Mouse (Mus musculus): ENCODE measurements around the gene Prdx2.

The Prdx2 gene

GRCm38 (mm10) chr8:84947241-84947545, 22.2 kb upstream of the Prdx2 start:
- DNase-seq (ENCODE audit: low read depth, low spot score) = no peak

- no peak for DNase-seq (ENCODE audit: low read depth, low spot score)
Measured at GRCm38 (mm10) chr8:84949753-84950152, 19.6 kb upstream of the Prdx2 start.

GRCm38 (mm10) chr8:84952612-84953255, 16.7 kb upstream of the Prdx2 start:
- DNase-seq (ENCODE audit: low read depth, low spot score) = no peak

- peak; percentile 78 for DNase-seq (ENCODE audit: low read depth, low spot score)
Measured at GRCm38 (mm10) chr8:84956768-84957167, 12.6 kb upstream of the Prdx2 start.

- no peak for DNase-seq (ENCODE audit: low read depth, low spot score)
Measured at GRCm38 (mm10) chr8:84959811-84960210, 9.6 kb upstream of the Prdx2 start.

GRCm38 (mm10) chr8:84963952-84964351, 5.4 kb upstream of the Prdx2 start:
- no peak for DNase-seq (ENCODE audit: low read depth, low spot score)

GRCm38 (mm10) chr8:84965731-84966291, 3.6 kb upstream of the Prdx2 start:
- no peak for DNase-seq (ENCODE audit: low read depth, low spot score)

- DNase-seq (ENCODE audit: low read depth, low spot score) = no peak
Measured at GRCm38 (mm10) chr8:84966603-84967002, 2.8 kb upstream of the Prdx2 start.

- no peak for DNase-seq (ENCODE audit: low read depth, low spot score)
Measured at GRCm38 (mm10) chr8:84967532-84968304, 1.7 kb upstream of the Prdx2 start.

GRCm38 (mm10) chr8:84968650-84969049, 737 bp upstream of the Prdx2 start:
- no peak for DNase-seq (ENCODE audit: low read depth, low spot score)

GRCm38 (mm10) chr8:84970135-84970790, 876 bp downstream of the Prdx2 start:
- DNase-seq (ENCODE audit: low read depth, low spot score) = no peak

GRCm38 (mm10) chr8:84970913-84971312, 1.5 kb downstream of the Prdx2 start:
- DNase-seq (ENCODE audit: low read depth, low spot score) = no peak

GRCm38 (mm10) chr8:84973079-84973478, 3.7 kb downstream of the Prdx2 start:
- no peak for DNase-seq (ENCODE audit: low read depth, low spot score)

- DNase-seq (ENCODE audit: low read depth, low spot score) = no peak
Measured at GRCm38 (mm10) chr8:84973803-84974542, 4.6 kb downstream of the Prdx2 start.

- DNase-seq (ENCODE audit: low read depth, low spot score) = no peak
Measured at GRCm38 (mm10) chr8:84974543-84975142, 5.3 kb downstream of the Prdx2 start.

- DNase-seq (ENCODE audit: low read depth, low spot score) = no peak
Measured at GRCm38 (mm10) chr8:84975434-84975833, 6.0 kb downstream of the Prdx2 start.

GRCm38 (mm10) chr8:84976031-84976762, 6.8 kb downstream of the Prdx2 start:
- peak; percentile 87 for DNase-seq (ENCODE audit: low read depth, low spot score)

- DNase-seq (ENCODE audit: low read depth, low spot score) = no peak
Measured at GRCm38 (mm10) chr8:84976763-84977434, 7.5 kb downstream of the Prdx2 start.

GRCm38 (mm10) chr8:84977435-84978247, 8.3 kb downstream of the Prdx2 start:
- no peak for DNase-seq (ENCODE audit: low read depth, low spot score)

Data from retina, postnatal 7 days (tissue).